Mouse (Mus musculus) spleen, adult 2 months (tissue): ENCODE results near the gene Cyb5d2.

Experiments used
- CTCF ChIP-seq: fragments of 200-500 bp; IDR thresholded peaks from 2 replicates; pipeline ENCODE4 v1.5.1; 2011; ENCODE audit warnings: mild to moderate bottlenecking, inconsistent platforms; ENCODE audit not compliant: insufficient read depth, insufficient read length, insufficient replicate concordance; ENCODE audit errors: extremely low read depth
- POLR2A ChIP-seq: fragments of 200-500 bp; IDR thresholded peaks from 2 replicates; pipeline ENCODE4 v1.6.1; 2011; ENCODE audit warnings: low read depth, low read length, inconsistent platforms

GRCm38 (mm10) chr11:72778957-72779356, 17.0 kb downstream of the Cyb5d2 start:
- TF ChIP-seq CTCF: no peak
- TF ChIP-seq POLR2A: no peak
